In genomic region chr11:74457194-74457593, GRCm38 (mm10) we compare ENCODE assay signal across 20 mouse cellular contexts.
DNase-seq lines count a peak whose midpoint lies in the region; ATAC-seq and TF ChIP-seq lines count a peak whose summit lies in the region.
"Had no signal": no experiment of that assay in that cellular context is flagged by ENCODE, and none has a peak within 500 bp of the region (broad histone marks: within the 10 kb centered on the region; RNA-seq: fewer than 3 reads in every experiment).

No protein-coding gene starts in this region.

- DNase-seq in adrenal gland, postnatal 10 days, result peak; percentile 44
- DNase-seq in adrenal gland, postnatal 4 days (ENCODE audit: low spot score in 2 of 2), result no peak
- DNase-seq in left cerebral cortex, adult 2 months (ENCODE audit: extremely low spot score in 1 of 2, low spot score in 2 of 2), result no peak
- DNase-seq in left cerebral cortex, postnatal 25 days (ENCODE audit: low spot score in 2 of 2), result no peak
- no peak for DNase-seq in intestine, embryonic 14.5 days (ENCODE audit: low spot score)
- DNase-seq in large intestine, adult 2 months (ENCODE audit: low read depth, low spot score), result peak; percentile 93
- no peak for DNase-seq in thymus, postnatal 25 days
- no peak for DNase-seq in forebrain, embryonic 14.5 days (ENCODE audit: low spot score)
- DNase-seq: adrenal gland, postnatal 25 days; cerebellum, adult 2 months; forebrain, postnatal 0 days; gastrocnemius, postnatal 14 days; midbrain, embryonic 14.5 days had no signal

- WGBS in intestine, embryonic 14.5 days, result 64% methylated on average over 10 of the region's 10 CpGs
- 29% methylated on average over 10 of the region's 10 CpGs for WGBS in large intestine, adult 2 months
- WGBS in forebrain, embryonic 14.5 days, result 64% methylated on average over 10 of the region's 10 CpGs

- no peak overlapping the region for H3K9ac ChIP-seq in intestine, embryonic 14.5 days (ENCODE audit: low read length)
- H3K9ac ChIP-seq in forebrain, embryonic 14.5 days (ENCODE audit: low read length), result no peak overlapping the region
- H3K9ac ChIP-seq: embryonic facial prominence, embryonic 13.5 days; forebrain, postnatal 0 days; limb, embryonic 13.5 days; neural tube, embryonic 15.5 days had no signal

- no peaks in the 10 kb centered on the region for H3K9me3 ChIP-seq in intestine, embryonic 14.5 days (ENCODE audit: control insufficient read depth, low read length)
- H3K9me3 ChIP-seq in forebrain, embryonic 14.5 days (replicated peaks; ENCODE audit: control insufficient read depth, low read length), result no peaks in the 10 kb centered on the region
- H3K9me3 ChIP-seq: embryonic facial prominence, embryonic 13.5 days; G1E; hindbrain, embryonic 10.5 days; limb, embryonic 13.5 days; neural tube, embryonic 15.5 days had no signal

- no peaks in the 10 kb centered on the region for H3K27me3 ChIP-seq in intestine, embryonic 14.5 days (replicated peaks; ENCODE audit: control insufficient read depth, insufficient read depth, low read length)
- H3K27me3 ChIP-seq in forebrain, embryonic 14.5 days (replicated peaks; ENCODE audit: control insufficient read depth, insufficient read depth, low read length), result no peaks in the 10 kb centered on the region
- H3K27me3 ChIP-seq: embryonic facial prominence, embryonic 13.5 days; limb, embryonic 13.5 days; neural tube, embryonic 15.5 days had no signal

- 0 out of 2 replicates have a peak, but pooled peaks have one; percentile 14 for ATAC-seq in intestine, embryonic 14.5 days (replicated peaks; ENCODE audit: low FRiP score, low TSS enrichment, low read depth)
- no peak for ATAC-seq in forebrain, embryonic 14.5 days
- ATAC-seq: CD4-positive, CD25-positive, alpha-beta regulatory T cell, adult 4 months; forebrain, postnatal 0 days had no signal

- H3K4me1 ChIP-seq in intestine, embryonic 14.5 days (replicated peaks; ENCODE audit: control insufficient read depth, insufficient read depth, low read length), result no peaks in the 10 kb centered on the region
- H3K4me1 ChIP-seq in forebrain, embryonic 14.5 days (ENCODE audit: control insufficient read depth, insufficient read depth, low read length), result no peaks in the 10 kb centered on the region
- H3K4me1 ChIP-seq: embryonic facial prominence, embryonic 13.5 days; limb, embryonic 13.5 days had no signal

- no peak for TF ChIP-seq CTCF in left cerebral cortex, adult 2 months (IDR thresholded peaks at IDR 0.05)

- intact Hi-C loops in left cerebral cortex, adult 2 months (cut with DNase I), result no loop called here
- intact Hi-C loops in left cerebral cortex, postnatal 25 days (cut with DNase I), result no loop called here

- H3K27ac ChIP-seq in left cerebral cortex, adult 2 months, result peak overlapping the region; percentile 57; the same call in 1 of the 2 replicates
- no peak overlapping the region for H3K27ac ChIP-seq in intestine, embryonic 14.5 days (ENCODE audit: low read depth)
- no peak overlapping the region for H3K27ac ChIP-seq in forebrain, embryonic 14.5 days (ENCODE audit: low read depth, low read length)
- H3K27ac ChIP-seq: embryonic facial prominence, embryonic 13.5 days; hindbrain, embryonic 10.5 days; limb, embryonic 13.5 days; neural tube, embryonic 15.5 days had no signal

- no peaks in the 10 kb centered on the region for H3K36me3 ChIP-seq in intestine, embryonic 14.5 days (ENCODE audit: control insufficient read depth, insufficient read depth, low read length)
- no peaks in the 10 kb centered on the region for H3K36me3 ChIP-seq in forebrain, embryonic 14.5 days (ENCODE audit: control insufficient read depth, insufficient read depth, low read length)
- H3K36me3 ChIP-seq: embryonic facial prominence, embryonic 13.5 days; hindbrain, embryonic 10.5 days; limb, embryonic 13.5 days; neural tube, embryonic 15.5 days had no signal

- no peak overlapping the region for H3K4me2 ChIP-seq in intestine, embryonic 14.5 days (ENCODE audit: low read length)
- H3K4me2 ChIP-seq in forebrain, embryonic 14.5 days (ENCODE audit: low read length), result no peak overlapping the region
- H3K4me2 ChIP-seq: embryonic facial prominence, embryonic 13.5 days; limb, embryonic 13.5 days; neural tube, embryonic 15.5 days had no signal

- H3K4me3 ChIP-seq in left cerebral cortex, adult 2 months, result no peak overlapping the region
- H3K4me3 ChIP-seq in intestine, embryonic 14.5 days (ENCODE audit: low read depth, low read length), result no peak overlapping the region
- H3K4me3 ChIP-seq in forebrain, embryonic 14.5 days (ENCODE audit: low read depth, low read length), result no peak overlapping the region
- H3K4me3 ChIP-seq: embryonic facial prominence, embryonic 13.5 days; hindbrain, embryonic 10.5 days; limb, embryonic 13.5 days; myocyte; neural tube, embryonic 15.5 days had no signal

Comparison
In these comparisons a context has a peak if more than half of its experiments do, and no peak if none do; other contexts are left out.
1. DNase-seq: peak in adrenal gland, postnatal 10 days (single experiment) and large intestine, adult 2 months (single experiment); none in adrenal gland, postnatal 4 days (0 of 2), left cerebral cortex, adult 2 months (0 of 2), left cerebral cortex, postnatal 25 days (0 of 2), intestine, embryonic 14.5 days (single experiment), thymus, postnatal 25 days (single experiment) and forebrain, embryonic 14.5 days (single experiment).